Mouse (Mus musculus): ENCODE measurements at regions not wholly inside any gene's neighbourhood (a gene's known extent, or its start where the extent isn't known, plus 50 kb on each side); places are given as distances from the start of the nearest gene placed in this dataset.

- Histone ChIP-seq H3K36me3 (ENCODE audit: control insufficient read depth, insufficient read depth) (no peaks in the 10 kb centered on the region), H3K4me3 (ENCODE audit: insufficient read depth, poor library complexity, severe bottlenecking) (no peak overlapping the region), H3K79me2 (ENCODE audit: control insufficient read depth, insufficient read depth) (no peaks in the 10 kb centered on the region), H3ac (ENCODE audit: control insufficient read depth, insufficient read length, low read depth) (no peak overlapping the region), H3K79me3 (ENCODE audit: low read depth) (no peaks in the 10 kb centered on the region), H3K27me3 (ENCODE audit: control insufficient read depth, insufficient read depth, insufficient read length) (no peaks in the 10 kb centered on the region)
- TF ChIP-seq CEBPB (IDR thresholded peaks at IDR 0.05; ENCODE audit: low read depth) (no peak), USF1 (IDR thresholded peaks at IDR 0.05; ENCODE audit: low read depth) (no peak), MYOG (IDR thresholded peaks at IDR 0.05; ENCODE audit: control insufficient read depth, extremely low read depth, insufficient read length) (no peak), CTCF (IDR thresholded peaks at IDR 0.05; ENCODE audit: control insufficient read depth, insufficient read depth, insufficient read length) (no peak), MAX (IDR thresholded peaks at IDR 0.05) (no peak), FOSL1 (IDR thresholded peaks at IDR 0.05; ENCODE audit: insufficient read depth, low read length, poor library complexity, severe bottlenecking) (no peak), MYOD1 (IDR thresholded peaks at IDR 0.05; ENCODE audit: control insufficient read depth, insufficient read length, low read depth) (no peak)
These were observed 288.3 kb downstream of the Slc4a3 start for GRCm38 (mm10) chr1:75834361-75834760.

GRCm38 (mm10) chr1:75839551-75840223 is 293.6 kb downstream of the Slc4a3 start:
- TF ChIP-seq USF1 (IDR thresholded peaks at IDR 0.05; ENCODE audit: low read depth) (no peak), CEBPB (IDR thresholded peaks at IDR 0.05; ENCODE audit: low read depth) (no peak), CTCF (IDR thresholded peaks at IDR 0.05; ENCODE audit: control insufficient read depth, insufficient read depth, insufficient read length) (no peak), FOSL1 (IDR thresholded peaks at IDR 0.05; ENCODE audit: insufficient read depth, low read length, poor library complexity, severe bottlenecking) (no peak), MAX (IDR thresholded peaks at IDR 0.05) (no peak), MYOG (IDR thresholded peaks at IDR 0.05; ENCODE audit: control insufficient read depth, extremely low read depth, insufficient read length) (no peak), MYOD1 (IDR thresholded peaks at IDR 0.05; ENCODE audit: control insufficient read depth, insufficient read length, low read depth) (no peak)
- Histone ChIP-seq H3K27me3 (ENCODE audit: control insufficient read depth, insufficient read depth, insufficient read length) (no peaks in the 10 kb centered on the region), H3K4me3 (ENCODE audit: insufficient read depth, poor library complexity, severe bottlenecking) (no peak overlapping the region), H3K79me3 (ENCODE audit: low read depth) (no peaks in the 10 kb centered on the region), H3K36me3 (ENCODE audit: control insufficient read depth, insufficient read depth) (no peaks in the 10 kb centered on the region), H3ac (ENCODE audit: control insufficient read depth, insufficient read length, low read depth) (no peak overlapping the region), H3K79me2 (ENCODE audit: control insufficient read depth, insufficient read depth) (no peaks in the 10 kb centered on the region)

- Histone ChIP-seq H3K4me3 (ENCODE audit: insufficient read depth, poor library complexity, severe bottlenecking) (no peak overlapping the region), H3ac (ENCODE audit: control insufficient read depth, insufficient read length, low read depth) (no peak overlapping the region), H3K27me3 (ENCODE audit: control insufficient read depth, insufficient read depth, insufficient read length) (no peaks in the 10 kb centered on the region), H3K79me3 (ENCODE audit: low read depth) (no peaks in the 10 kb centered on the region), H3K79me2 (ENCODE audit: control insufficient read depth, insufficient read depth) (no peaks in the 10 kb centered on the region), H3K36me3 (ENCODE audit: control insufficient read depth, insufficient read depth) (no peaks in the 10 kb centered on the region)
- TF ChIP-seq MAX (IDR thresholded peaks at IDR 0.05) (no peak), CEBPB (IDR thresholded peaks at IDR 0.05; ENCODE audit: low read depth) (no peak), MYOD1 (IDR thresholded peaks at IDR 0.05; ENCODE audit: control insufficient read depth, insufficient read length, low read depth) (no peak), CTCF (IDR thresholded peaks at IDR 0.05; ENCODE audit: control insufficient read depth, insufficient read depth, insufficient read length) (no peak), MYOG (IDR thresholded peaks at IDR 0.05; ENCODE audit: control insufficient read depth, extremely low read depth, insufficient read length) (no peak), FOSL1 (IDR thresholded peaks at IDR 0.05; ENCODE audit: insufficient read depth, low read length, poor library complexity, severe bottlenecking) (no peak), USF1 (IDR thresholded peaks at IDR 0.05; ENCODE audit: low read depth) (no peak)
These were observed 296.3 kb downstream of the Slc4a3 start for GRCm38 (mm10) chr1:75842396-75842795.

GRCm38 (mm10) chr1:75843326-75843725 is 297.3 kb downstream of the Slc4a3 start:
- no peak for TF ChIP-seq MAX (IDR thresholded peaks at IDR 0.05)
- no peak for TF ChIP-seq MYOD1 (IDR thresholded peaks at IDR 0.05; ENCODE audit: control insufficient read depth, insufficient read length, low read depth)
- no peak for TF ChIP-seq USF1 (IDR thresholded peaks at IDR 0.05; ENCODE audit: low read depth)
- no peak for TF ChIP-seq FOSL1 (IDR thresholded peaks at IDR 0.05; ENCODE audit: insufficient read depth, low read length, poor library complexity, severe bottlenecking)
- no peak for TF ChIP-seq CTCF (IDR thresholded peaks at IDR 0.05; ENCODE audit: control insufficient read depth, insufficient read depth, insufficient read length)
- no peak for TF ChIP-seq CEBPB (IDR thresholded peaks at IDR 0.05; ENCODE audit: low read depth)
- TF ChIP-seq MYOG (IDR thresholded peaks at IDR 0.05; ENCODE audit: control insufficient read depth, extremely low read depth, insufficient read length) = no peak
- H3K79me2 ChIP-seq (ENCODE audit: control insufficient read depth, insufficient read depth) = no peaks in the 10 kb centered on the region
- H3ac ChIP-seq (ENCODE audit: control insufficient read depth, insufficient read length, low read depth) = no peak overlapping the region
- no peaks in the 10 kb centered on the region for H3K79me3 ChIP-seq (ENCODE audit: low read depth)
- no peaks in the 10 kb centered on the region for H3K27me3 ChIP-seq (ENCODE audit: control insufficient read depth, insufficient read depth, insufficient read length)
- no peaks in the 10 kb centered on the region for H3K36me3 ChIP-seq (ENCODE audit: control insufficient read depth, insufficient read depth)
- no peak overlapping the region for H3K4me3 ChIP-seq (ENCODE audit: insufficient read depth, poor library complexity, severe bottlenecking)

GRCm38 (mm10) chr1:75844123-75844522 is 298.1 kb downstream of the Slc4a3 start:
- Histone ChIP-seq H3K36me3 (ENCODE audit: control insufficient read depth, insufficient read depth) (no peaks in the 10 kb centered on the region), H3K27me3 (ENCODE audit: control insufficient read depth, insufficient read depth, insufficient read length) (no peaks in the 10 kb centered on the region), H3K4me3 (ENCODE audit: insufficient read depth, poor library complexity, severe bottlenecking) (no peak overlapping the region), H3K79me2 (ENCODE audit: control insufficient read depth, insufficient read depth) (no peaks in the 10 kb centered on the region), H3K79me3 (ENCODE audit: low read depth) (no peaks in the 10 kb centered on the region), H3ac (ENCODE audit: control insufficient read depth, insufficient read length, low read depth) (no peak overlapping the region)
- TF ChIP-seq FOSL1 (IDR thresholded peaks at IDR 0.05; ENCODE audit: insufficient read depth, low read length, poor library complexity, severe bottlenecking) = no peak
- TF ChIP-seq CEBPB (IDR thresholded peaks at IDR 0.05; ENCODE audit: low read depth) = no peak
- no peak for TF ChIP-seq MYOG (IDR thresholded peaks at IDR 0.05; ENCODE audit: control insufficient read depth, extremely low read depth, insufficient read length)

- TF ChIP-seq CEBPB (IDR thresholded peaks at IDR 0.05; ENCODE audit: low read depth) = no peak
- TF ChIP-seq CTCF (IDR thresholded peaks at IDR 0.05; ENCODE audit: control insufficient read depth, insufficient read depth, insufficient read length) = no peak
- TF ChIP-seq MYOG (IDR thresholded peaks at IDR 0.05; ENCODE audit: control insufficient read depth, extremely low read depth, insufficient read length) = no peak
- TF ChIP-seq FOSL1 (IDR thresholded peaks at IDR 0.05; ENCODE audit: insufficient read depth, low read length, poor library complexity, severe bottlenecking) = no peak
- no peak for TF ChIP-seq MYOD1 (IDR thresholded peaks at IDR 0.05; ENCODE audit: control insufficient read depth, insufficient read length, low read depth)
- TF ChIP-seq USF1 (IDR thresholded peaks at IDR 0.05; ENCODE audit: low read depth) = no peak
- TF ChIP-seq MAX (IDR thresholded peaks at IDR 0.05) = no peak
- Histone ChIP-seq H3K27me3 (ENCODE audit: control insufficient read depth, insufficient read depth, insufficient read length) (no peaks in the 10 kb centered on the region), H3K79me3 (ENCODE audit: low read depth) (no peaks in the 10 kb centered on the region), H3K79me2 (ENCODE audit: control insufficient read depth, insufficient read depth) (no peaks in the 10 kb centered on the region), H3K4me3 (ENCODE audit: insufficient read depth, poor library complexity, severe bottlenecking) (no peak overlapping the region), H3K36me3 (ENCODE audit: control insufficient read depth, insufficient read depth) (no peaks in the 10 kb centered on the region), H3ac (ENCODE audit: control insufficient read depth, insufficient read length, low read depth) (no peak overlapping the region)
These were observed 298.5 kb downstream of the Slc4a3 start for GRCm38 (mm10) chr1:75844529-75844928.

Measured in C2C12 (cell line).